Mouse (Mus musculus): Measurements from ENCODE around the gene Tedc2.
A peak's percentile ranks its signal among the peaks of the same experiment; 100 is the strongest.

Tedc2 gene

DNA sequence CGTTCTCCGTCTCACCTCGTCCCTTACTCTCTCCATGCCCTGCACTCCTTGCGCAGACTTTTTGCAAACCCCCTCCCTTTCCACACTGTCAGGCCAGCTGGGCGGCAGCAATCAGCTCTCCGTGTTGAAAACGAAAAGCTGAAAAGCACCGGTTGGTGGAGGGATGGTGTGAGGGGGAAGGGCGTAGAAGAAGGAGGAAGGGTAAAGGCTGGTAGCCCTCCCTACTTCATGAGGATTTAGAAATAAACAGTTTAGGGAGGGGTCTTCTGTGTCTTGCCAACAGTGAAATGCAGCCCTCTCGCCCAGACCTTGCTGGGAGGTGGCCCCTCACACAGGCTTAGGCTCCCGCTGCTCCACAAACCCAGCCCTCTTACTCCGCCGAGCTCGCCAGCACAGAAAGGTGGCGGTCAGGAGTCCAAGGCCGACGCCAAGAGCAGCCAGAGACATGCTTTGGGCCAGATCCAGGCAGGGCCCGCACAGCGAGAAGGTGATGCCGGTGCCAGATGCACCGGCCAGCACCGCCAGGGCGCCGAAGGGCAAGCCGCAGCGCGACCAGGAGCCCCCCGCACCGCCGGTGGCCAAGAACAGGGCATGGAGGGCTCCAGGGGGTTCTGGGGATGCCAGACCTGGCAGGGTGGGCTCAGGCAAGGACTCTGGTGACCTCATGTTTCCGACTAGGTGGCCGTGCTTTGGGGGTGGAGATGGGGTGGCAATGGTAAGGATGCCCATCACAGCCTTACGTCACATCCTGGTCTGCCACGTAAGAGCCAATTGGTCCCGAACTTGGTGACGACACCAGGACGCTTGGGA, 8.8 kb downstream of the Tedc2 start:
- peak; percentile 88 for DNase-seq

DNA sequence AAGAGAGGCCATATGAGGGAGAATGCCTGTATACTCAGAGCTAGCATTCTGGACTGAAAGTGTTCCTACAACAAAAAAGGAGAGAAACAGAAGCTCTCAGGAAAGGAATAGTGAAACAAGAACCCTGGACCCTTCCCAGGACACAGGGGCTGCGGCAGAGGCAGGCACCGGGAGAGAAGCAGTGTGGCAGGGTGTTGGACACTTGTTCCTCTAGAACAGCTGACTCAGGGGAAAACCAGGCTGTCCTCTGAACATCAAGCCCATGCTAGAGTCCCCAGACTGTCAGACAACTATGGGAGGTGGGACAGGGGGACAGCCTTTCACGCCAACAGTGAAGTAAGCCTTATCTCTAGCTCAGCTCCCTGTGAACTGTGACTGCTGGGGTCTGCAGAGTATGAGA, 10.1 kb downstream of the Tedc2 start:
- DNase-seq: no peak

DNA sequence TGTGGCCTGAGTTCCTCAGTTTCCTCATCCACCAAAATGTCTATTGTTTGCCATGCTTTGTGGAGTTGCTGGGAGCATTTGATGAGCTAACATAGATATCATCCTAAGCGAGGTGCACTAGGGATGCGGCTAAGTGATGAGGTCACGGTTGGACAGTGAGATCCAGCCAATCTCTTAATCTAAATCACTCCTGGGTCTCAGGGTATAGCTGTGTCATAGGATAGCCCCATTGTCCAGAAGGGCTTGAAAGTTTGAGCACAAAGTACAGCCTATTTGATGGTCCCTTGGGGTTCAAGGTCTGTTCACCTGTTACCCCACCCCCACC, 10.8 kb downstream of the Tedc2 start:
- no peak for DNase-seq

DNA sequence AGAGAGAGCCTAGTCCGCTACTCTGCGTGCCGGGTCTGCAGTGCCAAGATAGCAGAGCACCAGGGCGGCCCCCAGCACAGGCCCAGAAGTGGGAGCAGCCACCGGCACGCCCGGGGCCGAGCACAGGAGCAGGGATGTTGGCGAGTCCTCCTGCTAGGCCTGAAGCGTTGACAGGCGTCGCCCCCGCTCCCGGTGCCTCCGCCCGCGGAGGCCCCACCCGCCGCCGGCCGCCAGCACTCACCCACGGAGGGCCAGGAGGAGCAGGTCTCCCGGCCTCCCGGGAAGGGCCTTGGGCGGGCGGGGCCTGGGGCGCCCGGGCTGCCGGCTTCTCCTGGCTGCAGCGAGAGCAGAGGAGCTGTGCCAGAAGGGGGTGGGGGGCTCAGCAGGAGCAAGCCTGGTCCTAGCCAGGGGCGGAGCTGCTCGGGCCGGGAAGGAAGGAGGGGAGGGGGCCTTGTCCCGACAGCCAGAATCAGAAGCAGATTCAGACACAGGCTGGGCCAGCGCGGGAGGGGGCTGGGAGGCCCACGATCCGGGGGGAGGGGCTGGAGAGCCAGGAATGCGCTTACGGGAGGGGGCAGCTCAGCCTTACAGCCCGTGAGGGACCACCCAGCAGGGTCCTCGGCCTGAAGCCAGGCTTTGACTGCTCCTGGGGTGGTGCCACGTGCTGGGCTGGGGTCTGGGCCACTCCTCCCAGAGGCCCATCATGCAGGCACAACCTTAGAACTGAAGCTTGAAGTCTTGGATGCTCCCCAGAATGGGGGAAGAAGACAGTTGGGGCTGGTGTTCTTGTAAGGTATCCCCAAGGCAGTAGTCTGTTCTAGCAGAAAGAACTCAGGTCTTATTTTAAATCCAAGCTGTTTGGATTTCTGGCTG, 11.4 kb downstream of the Tedc2 start, which contains the start of gene Ntn3:
Gene Ntn3 (minus strand): TSS at position 489 of the 873 bp plus-strand sequence.
- peak; percentile 91 for DNase-seq

DNA sequence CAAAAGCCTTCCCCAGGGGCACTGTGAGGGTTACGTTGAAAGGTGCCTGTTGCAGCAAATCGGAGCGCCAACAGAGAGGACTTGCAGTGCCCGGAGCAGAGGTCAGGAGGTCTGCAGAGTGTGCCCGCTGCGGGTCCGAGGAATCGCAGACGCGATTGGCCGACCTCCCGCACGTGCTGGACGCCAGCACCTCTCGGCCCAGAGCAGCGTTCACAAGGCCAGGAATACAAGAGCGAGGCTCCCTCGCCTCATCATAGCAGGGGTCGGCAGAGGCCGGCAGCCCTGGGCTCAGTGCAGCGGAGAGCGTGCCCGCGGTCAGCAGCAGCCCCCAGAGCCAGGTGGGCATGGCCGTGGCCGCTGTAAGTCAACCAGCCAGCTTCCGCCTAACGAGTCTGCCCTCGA, 12.0 kb downstream of the Tedc2 start:
- DNase-seq: peak; percentile 64

DNA sequence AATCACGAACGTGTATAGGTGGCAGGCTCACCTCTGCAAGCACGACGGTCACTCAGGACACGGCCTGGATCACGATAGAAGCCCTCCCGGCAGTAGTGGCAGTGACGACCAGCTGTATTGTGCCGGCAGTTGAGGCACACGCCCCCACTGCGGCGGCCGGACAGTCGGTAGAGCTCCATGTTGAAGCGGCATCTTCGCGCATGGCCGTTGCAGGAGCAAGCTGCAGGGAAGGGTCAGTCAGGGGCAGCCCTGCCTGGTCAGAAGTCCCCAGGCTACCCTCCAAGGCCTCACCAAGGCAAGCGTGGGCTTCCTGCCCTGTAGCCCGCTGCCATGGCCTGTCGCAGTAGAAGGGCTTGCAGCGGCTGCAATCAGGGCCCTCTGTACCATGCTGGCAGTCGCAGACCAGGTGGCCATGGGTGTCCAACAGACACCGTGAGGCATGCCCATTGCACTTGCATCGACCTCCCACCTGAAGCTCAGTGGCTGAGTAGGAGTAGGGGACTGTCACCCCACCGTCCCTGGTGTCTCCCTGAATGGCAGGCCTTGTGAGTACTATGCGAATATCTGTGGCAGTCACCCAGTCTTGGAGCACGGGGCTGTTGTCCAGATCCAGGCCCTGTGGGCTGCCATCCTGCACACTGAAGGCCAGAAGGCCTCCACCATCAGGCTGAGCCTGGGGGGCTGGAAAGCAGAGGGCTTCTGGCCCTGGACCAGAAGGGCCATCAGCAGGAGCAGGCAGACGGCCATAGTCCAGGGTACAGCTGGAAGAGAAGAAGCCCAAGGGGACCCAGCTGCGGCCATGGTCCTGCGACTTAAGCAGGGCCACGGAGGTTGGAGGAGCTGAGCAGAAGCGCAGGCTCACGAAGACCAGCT, 12.6 kb downstream of the Tedc2 start:
- DNase-seq: no peak

DNA sequence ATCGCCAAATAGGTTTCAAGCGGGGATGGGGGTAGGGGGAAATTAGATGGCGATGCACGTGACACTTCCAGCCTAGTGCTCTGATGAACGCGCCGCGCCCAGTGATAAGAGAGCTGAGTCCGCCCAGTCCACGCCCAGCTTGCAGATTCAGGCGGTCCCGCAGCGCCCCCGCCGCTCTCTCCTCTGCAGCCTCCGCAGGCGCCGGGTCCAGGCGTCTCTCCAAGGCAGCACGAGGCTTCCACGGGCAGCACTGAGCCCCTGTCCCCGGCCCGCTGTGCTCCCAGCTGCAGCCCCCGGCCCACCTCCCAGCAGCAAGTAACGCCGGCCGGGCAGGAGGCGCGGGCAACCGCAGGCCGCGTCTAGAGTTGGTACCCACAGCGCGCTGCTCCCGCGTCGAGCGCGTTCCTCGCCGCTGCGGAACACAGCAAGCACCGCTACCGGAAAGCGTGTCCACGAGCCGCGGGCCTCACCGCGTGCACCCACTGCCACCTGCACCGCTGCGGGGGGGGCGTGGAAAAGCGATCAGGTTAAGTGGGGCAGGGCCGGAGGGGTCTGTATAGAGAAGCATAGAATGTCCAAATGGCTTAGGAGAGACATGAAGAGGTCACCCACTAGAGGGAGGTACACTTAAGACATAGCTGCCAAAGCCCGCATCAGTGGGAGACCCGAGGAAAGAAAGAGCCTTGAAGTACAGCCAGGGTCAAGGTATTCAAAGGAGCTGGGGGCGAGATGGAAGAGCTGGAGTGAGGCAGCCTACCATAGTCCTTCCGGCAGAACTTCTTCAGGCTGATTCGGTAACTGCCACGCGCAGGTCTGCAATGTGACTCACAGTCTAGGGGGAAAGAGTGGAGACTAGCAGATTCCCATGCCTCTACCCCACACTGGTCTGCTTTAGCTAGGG, 13.9 kb downstream of the Tedc2 start:
- peak; percentile 78 for DNase-seq

DNA sequence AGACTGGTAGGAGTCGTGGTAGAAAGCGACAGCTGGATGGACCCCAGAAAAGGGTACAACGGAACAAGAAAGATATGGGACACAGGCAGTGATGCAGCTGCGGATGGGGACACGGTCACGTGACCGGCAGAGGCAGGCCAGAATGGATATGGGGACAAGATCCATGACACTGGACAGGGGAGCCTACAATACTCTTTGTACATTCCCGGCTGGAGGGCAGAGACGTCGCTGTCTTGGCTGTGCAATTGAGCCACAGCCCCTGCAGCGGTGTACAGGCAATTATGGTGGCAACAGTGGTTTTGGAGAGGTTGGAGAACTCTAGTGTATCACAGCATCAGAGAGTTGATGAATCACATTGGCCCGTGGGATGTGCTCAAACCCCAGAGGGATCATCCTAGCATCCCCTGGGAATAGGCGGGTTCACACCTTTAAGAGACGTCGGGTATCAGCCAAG, 14.7 kb downstream of the Tedc2 start:
- no peak for DNase-seq

DNA sequence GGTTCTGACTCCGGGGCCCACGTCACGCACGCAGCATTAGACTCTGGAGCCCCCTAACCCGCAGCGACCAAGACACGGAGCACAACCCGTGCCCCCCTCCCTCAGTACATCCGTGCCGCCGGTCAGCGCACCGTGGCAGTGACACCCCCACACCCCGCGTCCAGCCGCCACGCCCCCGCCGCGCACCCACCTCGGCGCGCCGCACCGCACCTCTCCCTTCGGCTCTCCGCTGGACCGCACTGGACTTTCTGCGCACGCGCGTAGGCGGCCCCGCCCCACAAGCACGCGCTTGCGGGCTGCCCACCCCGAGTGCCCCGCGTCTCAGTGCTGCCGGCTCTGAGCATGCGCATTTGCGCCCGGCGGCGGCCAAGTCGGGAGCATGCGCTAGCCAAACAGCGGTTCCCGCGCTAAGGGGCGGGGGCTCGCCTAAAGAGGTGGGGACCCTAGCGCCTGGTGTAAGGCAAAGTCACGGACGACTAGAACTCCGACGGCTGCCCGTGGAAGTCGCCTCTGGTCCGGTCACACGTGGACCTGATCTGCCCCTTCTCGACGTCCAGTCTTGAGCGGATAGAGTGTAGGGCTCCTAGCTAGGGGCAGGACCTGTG, 15.3 kb downstream of the Tedc2 start, which contains the start of gene Tbc1d24:
Gene Tbc1d24 (minus strand): TSS at position 279 of the 605 bp plus-strand sequence.
- DNase-seq: peak; percentile 96

DNA sequence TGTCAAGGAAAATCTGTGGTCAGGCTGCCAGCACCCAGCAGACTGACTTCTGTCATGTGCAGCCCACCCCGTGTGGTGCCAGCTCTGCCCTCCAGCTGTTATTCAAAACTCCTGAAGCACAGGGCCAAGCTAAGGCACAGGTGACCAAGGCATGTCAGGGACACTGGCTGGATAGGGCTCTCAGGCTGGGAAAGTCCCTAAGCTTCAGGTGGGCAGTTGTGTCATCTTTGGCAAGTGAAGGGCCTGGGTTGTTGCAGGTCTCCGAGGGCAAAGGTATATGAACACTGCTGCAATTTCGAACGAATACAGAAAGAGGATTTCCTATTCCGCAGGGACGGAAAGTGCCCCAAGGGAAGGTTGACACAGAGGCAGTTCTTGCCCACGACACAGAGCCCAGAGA, 15.8 kb downstream of the Tedc2 start:
- DNase-seq: no peak

DNA sequence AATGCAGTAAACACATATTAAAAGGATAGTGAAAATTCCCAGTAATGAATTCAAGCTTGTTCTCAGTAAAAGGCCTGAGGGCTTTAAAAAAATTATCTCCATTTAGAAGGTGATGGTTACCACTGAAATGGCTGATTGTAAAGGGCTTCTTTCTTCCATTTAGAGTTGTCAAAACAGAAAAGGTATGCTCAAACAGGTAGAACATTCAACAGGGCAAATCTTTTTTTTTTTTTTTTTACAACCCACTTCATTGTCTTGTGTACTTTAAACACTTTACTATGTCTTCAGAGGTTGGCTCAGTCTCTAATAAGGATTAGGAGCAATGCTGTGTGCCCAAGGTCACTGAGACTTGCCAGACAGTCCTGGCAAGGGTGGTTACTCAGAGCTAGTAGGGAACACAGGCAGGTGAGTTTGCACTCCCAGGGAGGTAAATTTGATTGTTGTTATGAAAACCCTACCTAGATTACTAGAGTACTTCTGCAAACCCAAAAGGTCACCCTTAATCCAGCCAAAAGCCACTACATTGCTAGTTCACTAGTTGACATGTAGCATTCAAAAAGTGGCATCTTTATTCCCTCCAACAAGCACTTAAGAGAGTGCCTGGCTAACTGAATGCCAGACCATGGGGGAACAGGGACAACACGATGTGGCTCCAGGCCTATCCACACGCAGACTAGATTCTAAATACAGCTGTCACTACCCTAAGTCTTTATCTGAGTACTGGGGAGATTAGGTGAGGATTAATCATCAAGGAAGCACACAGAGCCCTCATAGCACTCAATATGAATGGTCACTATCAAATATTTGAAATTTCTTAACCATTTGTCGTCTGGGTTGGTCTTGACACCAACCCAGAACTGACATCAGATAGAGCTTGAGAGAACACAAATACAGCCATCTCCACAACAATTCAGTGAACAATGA, 16.8 kb downstream of the Tedc2 start:
- DNase-seq: no peak

DNA sequence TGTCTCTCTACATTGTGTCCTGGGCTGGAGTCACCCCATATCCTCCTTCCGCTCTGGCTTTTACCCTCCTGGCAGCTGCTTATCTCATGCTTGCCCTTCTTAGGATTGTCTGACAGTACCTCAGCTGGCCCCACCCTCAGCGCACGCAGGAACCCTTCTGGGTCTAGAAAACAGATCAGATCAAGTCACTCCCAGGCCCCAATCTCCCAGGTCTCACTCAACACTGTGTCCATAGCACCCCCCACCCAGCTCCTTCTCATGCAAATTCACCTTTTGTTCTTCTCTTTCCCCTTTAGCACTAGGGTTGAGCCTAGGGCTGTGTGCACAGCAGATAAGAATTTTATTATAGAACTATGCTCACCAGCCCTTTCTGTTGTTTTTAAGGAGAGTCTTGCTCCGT, 17.6 kb downstream of the Tedc2 start:
- no peak for DNase-seq

DNA sequence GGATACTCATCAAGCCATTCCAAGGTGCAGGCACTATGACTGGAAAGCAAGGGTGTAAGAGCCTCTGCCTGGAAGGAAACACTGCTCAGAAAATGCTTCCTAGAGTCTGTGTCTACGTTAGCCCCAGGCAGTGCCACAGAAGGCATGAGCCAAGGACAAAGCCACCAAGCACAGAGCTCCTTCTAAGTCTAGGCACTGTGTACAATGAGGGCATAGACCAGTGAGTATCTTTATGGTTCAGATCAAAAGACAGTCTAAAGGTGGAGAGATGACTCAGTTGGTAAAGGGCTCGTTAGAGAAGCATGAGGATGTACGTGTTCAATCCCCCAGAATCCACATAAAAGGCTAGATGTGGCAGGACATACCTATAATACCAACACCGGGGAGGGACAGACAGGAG, 19.6 kb downstream of the Tedc2 start:
- DNase-seq: no peak

DNA sequence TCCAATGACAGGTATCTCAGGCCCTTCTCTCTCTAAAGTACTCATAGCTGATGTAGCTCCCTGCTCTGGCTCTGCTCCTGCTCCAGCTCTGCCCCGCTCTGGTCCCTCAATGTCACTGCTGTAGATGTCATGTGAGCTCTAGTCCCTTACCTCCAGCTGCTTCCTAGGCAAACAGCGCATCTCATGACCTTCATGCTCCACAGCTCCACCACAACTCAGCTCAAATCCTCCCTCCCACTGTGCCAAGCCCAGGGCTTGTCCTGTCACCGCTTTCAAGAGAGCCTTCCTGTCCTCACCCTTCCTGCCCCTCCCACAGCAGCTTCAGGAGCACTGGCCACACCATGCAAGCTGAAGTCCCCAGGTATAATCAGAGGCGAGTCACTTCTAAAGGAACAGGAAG, 20.9 kb downstream of the Tedc2 start:
- DNase-seq: no peak

DNA sequence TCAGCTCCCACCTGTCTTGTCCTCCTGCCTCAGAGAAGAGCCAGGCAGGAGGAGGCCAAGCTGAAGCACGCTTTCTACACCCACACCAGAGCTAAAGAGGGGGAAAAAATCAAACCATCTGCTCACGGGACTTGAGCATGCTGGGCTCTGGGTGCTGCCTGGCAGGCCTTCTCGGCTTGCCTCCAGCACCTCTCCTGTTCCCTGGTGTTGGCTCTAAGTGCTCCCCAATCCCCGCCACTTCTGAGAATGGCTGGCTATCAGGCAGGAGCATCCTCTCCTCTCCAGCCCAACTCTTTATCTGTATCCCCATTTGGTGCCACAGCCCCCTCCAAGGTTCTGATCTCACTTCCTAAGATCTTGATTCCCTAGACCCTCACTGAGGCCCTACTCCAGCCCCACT, 21.4 kb downstream of the Tedc2 start:
- no peak for DNase-seq

DNA sequence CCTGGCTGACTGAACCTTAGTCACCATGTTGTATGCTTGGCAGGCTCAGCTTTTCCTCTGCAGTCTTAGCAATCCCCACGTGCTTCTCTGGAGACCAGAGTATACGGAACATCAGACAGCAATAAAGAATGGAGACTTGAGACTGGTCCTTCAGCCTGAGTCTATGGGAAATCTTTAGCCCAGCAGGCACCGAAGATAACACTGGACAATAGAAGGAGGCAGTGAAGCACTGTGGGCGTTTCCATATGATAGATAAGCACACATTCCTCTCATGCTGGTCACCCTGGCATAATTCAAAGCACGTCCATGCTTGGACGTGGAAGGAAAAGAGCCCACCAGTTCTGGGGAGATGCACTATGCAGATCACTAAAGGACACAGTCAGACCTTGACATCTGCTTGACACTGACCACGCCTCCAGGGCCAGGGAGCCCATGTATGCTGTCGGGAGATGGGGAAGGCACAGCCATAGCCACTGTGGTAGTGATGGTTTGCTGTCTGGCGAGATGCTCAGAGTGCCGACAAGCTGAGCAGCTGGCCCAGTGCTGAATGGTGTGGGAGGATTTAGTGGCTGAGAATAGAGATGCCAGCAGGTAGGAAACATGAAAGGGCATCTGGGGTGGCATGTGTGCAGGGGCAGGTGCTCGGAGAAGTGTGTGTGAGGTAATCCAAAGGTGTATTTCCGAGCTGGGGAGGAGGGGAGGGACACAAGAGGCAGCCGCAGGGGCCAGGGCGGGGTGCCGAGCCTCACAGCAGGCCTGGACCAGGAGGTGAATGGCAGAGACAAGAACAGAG, 23.4 kb downstream of the Tedc2 start:
- no peak for DNase-seq

DNA sequence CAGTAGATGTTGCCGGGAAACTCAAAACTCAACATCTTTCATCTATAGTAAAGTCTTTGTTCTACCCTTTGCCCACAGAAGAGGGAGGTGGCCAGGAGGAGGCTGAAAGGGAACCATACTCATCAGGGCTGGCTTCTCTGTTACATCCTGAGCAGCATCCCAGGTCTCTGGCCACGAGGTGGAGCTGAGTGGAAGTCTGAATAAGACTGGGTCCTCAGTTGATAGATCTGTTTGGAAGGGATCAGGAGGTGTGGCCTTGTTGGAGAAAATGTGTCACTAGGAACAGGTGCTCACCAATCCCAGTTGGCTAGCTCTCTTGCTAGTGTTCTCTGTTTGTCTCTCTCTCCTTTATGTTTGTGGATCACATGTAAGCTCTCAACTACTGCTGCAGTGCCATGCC, 25.3 kb downstream of the Tedc2 start:
- DNase-seq: no peak

DNA sequence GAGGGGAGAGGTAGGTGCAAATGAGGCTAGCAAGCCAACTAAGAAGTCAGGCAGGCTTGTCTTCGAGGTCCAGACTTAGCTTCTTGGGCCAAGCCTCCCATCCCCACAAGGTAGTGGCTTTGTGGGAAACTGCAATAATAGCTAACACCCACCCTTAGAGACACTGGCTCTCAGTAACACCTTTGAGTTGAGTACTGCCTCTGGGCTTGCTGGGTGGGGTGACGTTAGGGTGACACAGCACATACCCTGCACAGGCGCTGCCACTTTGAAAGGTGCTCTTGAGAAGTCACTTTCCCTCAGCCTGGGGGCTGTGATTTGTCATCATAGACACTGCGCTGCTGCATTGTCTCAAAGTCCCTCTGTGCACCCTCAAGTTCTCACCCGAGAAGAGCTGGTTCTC, 26.9 kb downstream of the Tedc2 start:
- no peak for DNase-seq

DNA sequence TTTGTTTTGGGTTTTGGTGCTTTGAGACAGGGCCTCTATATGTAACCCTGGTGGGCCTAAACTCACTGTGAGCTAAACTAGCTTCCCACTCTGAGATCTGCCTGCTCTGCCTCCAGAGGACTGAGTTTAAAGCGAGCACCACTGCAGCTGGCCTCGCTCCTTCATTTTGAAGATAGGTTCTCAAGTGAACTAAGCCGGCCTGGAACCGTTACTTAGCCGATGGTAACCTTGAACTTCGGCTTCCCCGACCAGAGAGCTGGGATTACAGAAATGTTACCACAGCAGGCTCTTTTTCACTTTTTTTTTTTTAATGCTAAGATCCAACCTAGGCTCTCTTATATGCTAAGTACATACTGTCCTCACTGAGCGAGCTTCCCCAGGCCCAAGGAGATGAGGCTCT, 27.4 kb downstream of the Tedc2 start:
- no peak for DNase-seq

DNA sequence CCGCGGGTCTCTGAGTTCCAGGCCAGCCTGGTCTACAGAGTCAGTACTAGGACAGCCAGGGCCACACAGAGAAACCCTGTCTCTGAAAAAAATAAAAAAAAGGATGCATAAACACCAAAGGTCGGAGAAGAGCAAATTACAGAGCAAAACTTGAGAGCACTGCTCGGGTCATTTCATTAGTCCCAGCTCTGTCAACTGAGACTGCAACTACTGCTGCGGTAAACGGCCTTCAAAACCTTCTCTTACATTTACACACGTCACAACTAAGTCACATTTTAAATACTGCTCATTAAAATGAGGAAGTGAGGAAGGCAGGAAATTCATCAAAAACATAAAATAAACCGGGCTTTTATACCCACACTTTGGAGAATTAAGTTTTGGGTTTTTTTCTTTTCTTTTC, 27.8 kb downstream of the Tedc2 start:
- no peak for DNase-seq

All from embryo, embryonic 11 days (tissue).